Mouse (Mus musculus) spleen, adult 2 months (tissue): ENCODE measurements around the gene Foxa2.

Experiments used
- CTCF ChIP-seq: fragments of 200-500 bp; IDR thresholded peaks from 2 replicates; pipeline ENCODE4 v1.5.1; 2011; ENCODE audit warnings: mild to moderate bottlenecking, inconsistent platforms; ENCODE audit not compliant: insufficient read depth, insufficient read length, insufficient replicate concordance; ENCODE audit errors: extremely low read depth
- POLR2A ChIP-seq: fragments of 200-500 bp; IDR thresholded peaks from 2 replicates; pipeline ENCODE4 v1.6.1; 2011; ENCODE audit warnings: low read depth, low read length, inconsistent platforms

- TF ChIP-seq POLR2A (no peak), CTCF (no peak)
Observed at GRCm38 (mm10) chr2:148090071-148090470, 43.3 kb upstream of the Foxa2 start.
